Mouse (Mus musculus) megakaryocyte progenitor cell, adult 5-6 weeks (primary cell): Measurements from ENCODE around the gene Zkscan17. TPM values are rescaled to one million over a fixed set of nuclear protein-coding genes. Genes with fewer than 3 reads are reported as not detected.
A peak's percentile ranks its signal among the peaks of the same experiment; 100 is the strongest.
"Not testable (repeated sequence)": the region's sequence is repeated elsewhere in the genome, so short reads cannot be mapped to it uniquely, and the experiment has no call there.

Experiments used
- ATAC-seq: replicated peaks from 2 replicates; pipeline ENCODE4 v1.8.0; 2016; ENCODE audit warnings: mild to moderate bottlenecking, moderate TSS enrichment, inconsistent platforms; ENCODE audit not compliant: poor library complexity
- total RNA-seq, 2 experiments: library from RNA; stranded (forward) in 1 of 2; stranded (reverse) in 1 of 2; fragments of 157-497, 149-512 nt in 1 of 2; fragments of 200-1000 nt in 1 of 2; gene quantifications; 2 replicates each; pipeline versions ENCODE4 v1.2.3 to v1.2.4; 2015 to 2017

Zkscan17 gene
- total RNA-seq (2015) (15.6 and 15.7 TPM in 2 replicates), total RNA-seq (2017) (12.7 and 13.7 TPM in 2 replicates)

- peak; percentile 75 for ATAC-seq
Observed at GRCm38 (mm10) chr11:59526472-59527080, at the start of gene Zkscan17. TSS of gene Zkscan17 (minus strand) at chr11:59526751.

GRCm38 (mm10) chr11:59576135-59576534 lies 49.6 kb upstream of the Zkscan17 start, which contains the start of gene Olfr222:
TSS of gene Olfr222 (minus strand) at chr11:59576235.
- ATAC-seq: not testable (repeated sequence)

GRCm38 (mm10) chr11:59575726-59576125 lies 49.2 kb upstream of the Zkscan17 start:
- ATAC-seq: no peak

DNA sequence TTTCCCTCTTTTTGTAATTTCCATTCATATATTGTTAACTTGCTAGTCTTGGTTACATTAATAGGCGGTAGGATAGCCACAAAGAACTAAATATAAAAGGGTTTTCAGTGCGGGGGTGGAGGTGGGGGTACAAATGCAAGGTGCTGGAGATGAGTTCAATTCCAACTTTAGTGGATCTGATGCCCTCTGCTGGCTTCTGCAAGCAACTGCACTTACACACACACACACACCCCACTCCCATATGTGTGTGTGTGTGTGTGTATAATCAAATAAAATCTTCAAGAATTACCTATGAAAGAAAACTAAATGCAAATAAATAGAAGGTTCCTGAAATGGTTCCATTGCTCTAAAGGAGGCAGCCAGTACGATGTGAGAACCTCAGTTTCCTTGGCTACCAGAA lies 42.8 kb upstream of the Zkscan17 start:
- peak; percentile 54; the same call in 1 of the 2 replicates for ATAC-seq

DNA sequence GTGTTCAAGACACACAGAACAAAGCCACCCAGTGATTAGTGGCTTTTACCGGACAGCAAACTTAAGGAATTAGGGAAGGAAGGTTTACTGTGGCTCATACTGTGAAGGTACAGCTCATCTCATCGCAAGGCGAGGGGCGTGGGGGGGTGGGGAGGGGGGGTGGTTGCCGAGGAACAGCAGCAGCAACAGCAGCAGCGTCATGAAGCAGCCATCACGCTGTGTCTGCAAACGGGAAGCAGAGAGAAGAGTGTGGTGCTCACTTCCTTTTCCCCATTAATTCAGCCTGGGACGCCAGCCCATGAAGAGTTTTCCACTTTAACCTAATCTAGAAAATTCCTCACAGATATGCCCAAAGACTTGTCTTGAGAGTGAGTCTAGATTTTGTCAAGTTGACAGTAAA lies 36.3 kb upstream of the Zkscan17 start:
- no peak for ATAC-seq

- ATAC-seq: no peak
Observed at GRCm38 (mm10) chr11:59562336-59562735, 35.8 kb upstream of the Zkscan17 start.

DNA sequence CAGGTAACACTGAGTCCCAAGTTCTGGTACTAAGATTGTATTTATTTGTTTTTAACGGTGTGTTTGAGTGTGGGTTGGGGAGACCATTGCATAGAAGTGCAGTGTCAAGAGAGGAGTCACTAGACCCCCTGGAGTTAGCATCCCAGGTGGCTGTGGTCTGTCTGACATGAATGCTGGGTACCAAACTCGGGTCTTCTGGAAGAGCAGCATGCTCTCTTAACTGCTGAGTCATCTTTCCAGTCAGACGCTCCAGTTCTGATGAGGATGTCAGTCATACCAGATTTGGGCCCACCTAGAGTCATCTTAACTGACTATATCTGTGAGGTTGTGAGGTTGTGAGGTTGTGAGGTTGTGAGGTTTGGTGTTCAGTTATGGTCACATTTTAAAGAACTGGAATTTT lies 34.4 kb upstream of the Zkscan17 start:
- ATAC-seq: no peak

GRCm38 (mm10) chr11:59554535-59554934 lies 28.0 kb upstream of the Zkscan17 start:
- ATAC-seq: 0 out of 2 replicates have a peak, but pooled peaks have one; percentile 11

- 0 out of 2 replicates have a peak, but pooled peaks have one; percentile 11 for ATAC-seq
Observed at GRCm38 (mm10) chr11:59554127-59554526, 27.6 kb upstream of the Zkscan17 start.

GRCm38 (mm10) chr11:59544005-59544404 lies 17.5 kb upstream of the Zkscan17 start:
- no peak for ATAC-seq

- peak; percentile 30; the same call in 1 of the 2 replicates for ATAC-seq
Observed at GRCm38 (mm10) chr11:59543376-59543775, 16.8 kb upstream of the Zkscan17 start.

DNA sequence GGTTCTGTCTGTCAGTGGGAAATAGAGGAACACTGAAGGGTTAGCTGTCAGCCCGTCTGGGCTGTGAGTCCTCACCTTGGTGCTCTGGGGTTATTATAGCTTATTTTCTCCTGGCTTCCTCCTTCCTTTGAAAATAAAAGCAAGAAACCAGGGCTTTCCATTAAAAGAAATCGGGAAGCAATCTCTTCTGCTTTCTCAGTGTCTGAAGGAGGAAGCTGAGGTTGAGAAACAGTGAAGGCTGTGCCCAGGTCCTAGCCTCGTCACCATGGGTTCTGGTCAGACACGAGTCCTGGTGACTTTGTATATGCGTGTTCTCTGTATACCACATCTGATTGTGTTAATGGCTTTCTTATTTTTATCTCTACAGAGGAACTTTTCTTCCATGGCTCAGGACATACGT lies 15.9 kb upstream of the Zkscan17 start:
- peak; percentile 64 for ATAC-seq

DNA sequence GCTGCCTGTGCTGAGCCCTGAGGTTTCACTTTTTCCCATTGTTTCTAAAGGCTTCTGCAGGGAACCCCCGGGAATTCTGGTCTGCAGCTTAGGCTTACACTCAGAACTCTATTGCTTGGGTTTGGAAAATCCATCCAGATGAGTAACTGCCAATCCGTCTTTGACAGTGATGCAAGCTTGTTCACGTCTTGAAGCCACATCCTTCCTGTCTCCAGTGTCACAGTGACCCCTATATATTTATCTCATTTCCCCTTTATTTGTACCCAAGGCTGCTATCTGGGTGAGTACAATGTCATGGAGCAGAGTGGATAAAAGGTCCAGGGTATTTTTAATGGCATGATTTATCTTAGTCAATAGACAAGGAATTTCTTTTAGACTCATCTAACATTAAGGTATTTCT lies 14.8 kb upstream of the Zkscan17 start, which contains the start of gene Nlrp3:
TSS of gene Nlrp3 (plus strand) at position 245 of the 400 bp plus-strand sequence.
- peak; percentile 63 for ATAC-seq

DNA sequence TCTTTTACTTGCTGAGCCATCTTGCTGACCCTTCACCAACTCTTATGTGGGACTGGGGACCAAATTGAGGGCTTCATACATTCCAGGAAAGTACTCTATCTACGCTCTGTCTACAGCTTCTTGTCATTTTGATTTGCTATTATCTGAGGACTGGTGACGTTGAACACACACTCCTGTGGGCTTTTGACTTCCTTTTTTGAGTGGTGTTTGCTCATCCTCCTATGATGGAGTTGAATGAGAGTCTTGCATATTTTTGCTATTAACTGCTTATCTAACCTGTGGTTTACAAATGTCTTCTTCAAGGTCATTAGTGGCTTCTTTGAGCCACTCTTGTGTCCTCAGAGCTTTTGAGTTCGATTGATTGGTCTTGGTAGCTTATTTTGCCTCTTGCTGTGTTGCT lies 13.6 kb upstream of the Zkscan17 start:
- ATAC-seq: no peak

DNA sequence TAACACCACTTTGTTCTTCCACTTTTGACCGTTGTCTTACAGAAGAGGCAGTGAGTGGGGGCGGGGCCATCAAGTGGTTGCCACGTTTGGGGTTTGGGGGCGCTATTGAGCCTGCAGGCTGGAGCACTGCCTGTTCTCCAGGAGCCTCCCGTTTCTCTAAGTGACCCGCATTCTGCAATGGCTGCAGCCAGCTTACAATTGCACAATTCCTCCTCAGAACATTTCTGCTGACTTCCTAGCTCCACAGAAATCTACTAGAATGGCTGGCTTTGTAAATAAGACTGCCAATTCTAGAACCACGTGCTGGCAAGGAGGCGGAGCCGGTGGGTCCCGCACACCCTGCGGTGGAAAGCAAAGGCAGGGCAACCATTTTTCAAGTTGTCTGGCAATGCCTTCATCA lies 11.8 kb upstream of the Zkscan17 start:
- ATAC-seq: peak; percentile 65

- ATAC-seq: 0 out of 2 replicates have a peak, but pooled peaks have one; percentile 23
Observed at GRCm38 (mm10) chr11:59537218-59538130, 10.9 kb upstream of the Zkscan17 start.

DNA sequence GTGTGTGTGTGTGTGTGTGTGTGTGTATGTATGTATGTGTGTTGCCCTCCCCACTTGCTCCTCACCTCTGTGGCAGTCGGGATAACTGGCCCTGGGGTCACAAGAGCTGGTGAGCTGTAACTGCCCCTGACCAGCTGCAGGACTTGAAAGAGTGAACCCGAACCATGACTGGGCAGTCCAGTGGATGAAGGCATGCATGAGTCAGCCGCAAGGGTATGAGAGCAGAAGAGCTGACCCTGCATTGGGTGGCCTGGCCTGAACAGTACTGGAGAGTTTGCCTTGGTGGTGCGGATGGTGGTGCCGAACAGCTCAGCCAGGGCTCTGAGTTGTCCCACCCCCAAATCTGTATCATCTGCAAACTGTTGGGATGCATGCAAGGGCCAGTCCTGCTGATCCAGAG lies 5.0 kb upstream of the Zkscan17 start:
- ATAC-seq: no peak

DNA sequence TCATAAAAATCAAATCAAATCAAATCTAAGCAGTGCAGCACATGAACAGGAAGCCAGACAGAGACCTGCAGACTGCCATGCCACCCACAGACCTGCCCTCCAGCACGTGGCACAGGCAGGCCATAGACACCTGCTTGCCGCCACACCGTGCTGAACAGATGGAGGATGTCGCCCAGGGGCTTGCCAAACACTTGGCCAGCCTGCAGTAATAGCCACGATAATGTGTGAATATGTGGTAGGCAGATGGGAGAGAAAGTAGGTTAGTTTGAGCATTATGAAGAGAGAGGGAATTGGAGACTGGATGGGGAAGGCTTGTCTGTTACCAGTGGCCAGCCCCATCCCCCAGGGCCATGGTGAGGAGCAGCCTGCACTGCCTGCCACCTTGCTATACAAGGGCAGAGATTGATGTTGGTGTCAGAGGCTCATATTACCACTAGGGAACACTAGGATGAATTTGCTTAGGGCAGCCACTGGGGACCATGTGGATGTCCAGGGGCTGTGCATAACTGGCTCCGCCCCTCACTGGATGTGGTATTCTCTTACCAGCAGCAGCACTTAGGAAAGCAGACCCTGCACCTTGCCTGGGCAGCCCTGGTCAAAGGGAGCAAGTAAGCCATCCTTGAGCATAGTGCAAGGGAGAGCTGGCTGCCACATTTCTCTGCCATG lies 4.5 kb upstream of the Zkscan17 start:
- ATAC-seq: no peak

GRCm38 (mm10) chr11:59530221-59530620 lies 3.7 kb upstream of the Zkscan17 start:
- no peak for ATAC-seq

DNA sequence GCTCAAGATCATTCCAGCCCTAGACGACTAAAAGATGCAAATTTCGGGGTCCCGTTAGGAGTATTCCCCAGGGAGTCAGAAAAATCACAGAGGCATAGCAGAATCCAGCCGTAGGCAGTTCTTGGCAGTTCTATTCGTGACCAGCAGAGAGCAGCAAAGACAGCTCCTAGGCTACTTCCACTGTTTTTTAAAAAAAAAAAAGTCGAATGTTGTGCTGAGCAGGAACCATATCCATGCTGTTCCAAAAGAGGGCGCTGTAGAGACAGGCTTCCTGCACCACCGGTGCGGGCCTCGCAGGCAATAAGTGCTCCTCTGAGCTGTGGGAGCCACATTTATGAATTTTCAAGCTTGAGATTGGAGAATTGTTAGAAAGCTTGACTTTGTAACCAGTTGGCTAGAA lies 1.3 kb downstream of the Zkscan17 start:
- peak; percentile 92 for ATAC-seq

DNA sequence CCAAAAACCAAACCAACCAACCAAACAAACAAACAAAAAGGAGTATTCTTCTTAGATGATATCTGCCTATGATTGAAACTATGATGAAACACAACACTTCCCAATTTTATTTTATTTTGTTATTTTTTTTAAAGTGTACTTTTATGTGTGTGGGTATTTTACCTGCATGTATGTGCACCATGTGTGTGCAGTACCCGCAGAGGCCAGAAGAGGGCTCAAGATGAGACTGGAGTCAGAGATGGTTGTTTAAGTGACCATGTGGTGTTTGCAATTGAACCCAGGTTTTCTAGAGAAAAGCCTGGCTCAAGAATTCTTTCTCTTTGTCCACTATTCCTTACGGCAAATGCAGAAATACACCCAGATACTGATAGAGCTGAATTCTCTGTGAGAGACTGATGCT lies 2.4 kb downstream of the Zkscan17 start:
- ATAC-seq: no peak
